Mouse (Mus musculus): ENCODE measurements around the gene Mbnl2. TPM values are rescaled to one million over a fixed set of nuclear protein-coding genes. Genes with fewer than 3 reads are reported as not detected.
A peak's percentile ranks its signal among the peaks of the same experiment; 100 is the strongest.

Mbnl2 gene
- polyA plus RNA-seq, 1 experiment from 2014 or later: 36.4 TPM

DNA sequence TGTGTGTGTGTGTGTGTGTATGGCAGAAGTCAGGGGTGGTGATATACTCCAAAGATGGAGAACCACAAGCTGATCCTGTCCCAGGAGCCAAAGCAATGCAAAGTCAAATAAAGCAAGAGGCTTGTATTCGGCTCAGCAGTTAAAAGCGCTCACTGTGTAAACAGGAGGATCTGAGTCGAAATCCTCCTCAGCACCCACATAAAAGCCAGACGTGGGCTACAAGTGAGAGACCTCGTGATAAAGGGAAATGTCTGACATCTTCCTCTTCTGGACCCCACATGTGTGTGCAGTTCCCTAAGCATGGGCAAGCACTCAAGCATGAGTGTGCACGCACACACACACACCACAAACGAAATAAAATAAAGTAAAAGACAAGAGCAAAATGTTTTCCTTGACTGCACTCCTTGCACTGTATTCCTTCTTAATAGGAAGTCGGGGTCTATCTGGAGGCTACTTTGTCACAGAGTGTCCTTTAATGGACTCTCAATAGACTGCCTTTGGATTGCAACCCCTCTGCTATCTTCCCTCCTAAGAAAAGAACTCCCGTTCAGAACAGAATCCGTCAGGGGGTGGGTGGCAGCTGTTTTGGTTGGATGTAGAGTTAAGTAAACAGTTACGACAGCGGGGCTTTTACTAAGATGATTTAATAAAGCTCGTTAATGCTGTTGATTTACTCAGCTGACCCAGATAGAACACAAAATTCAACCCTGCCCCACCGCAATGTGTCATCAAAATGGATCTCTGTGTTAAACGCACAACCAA lies 18.7 kb upstream of the Mbnl2 start:
- no peaks in the 10 kb centered on the region for H3K36me3 ChIP-seq (ENCODE audit: control insufficient read depth, insufficient read depth, low read length)
- 78% methylated on average over 15 of the region's 15 CpGs for WGBS

DNA sequence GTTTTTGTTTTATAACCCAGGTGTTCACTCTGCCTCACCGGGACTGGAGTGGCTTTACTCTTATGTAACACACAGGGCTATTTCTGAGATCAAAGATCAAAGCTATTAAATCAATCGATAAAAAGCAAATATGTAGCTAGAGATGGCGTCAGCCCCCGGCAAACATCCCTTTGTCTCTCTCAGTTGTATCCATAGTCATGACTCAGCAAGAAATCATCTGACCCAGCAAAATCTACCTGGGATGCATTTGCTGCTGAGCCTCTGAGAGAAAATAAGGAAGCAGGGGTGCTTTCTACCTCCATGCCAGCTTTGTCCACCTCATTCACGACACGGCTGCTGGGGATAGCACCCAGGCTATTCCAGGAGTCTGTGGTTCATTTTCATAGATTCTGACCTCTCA lies 18.0 kb upstream of the Mbnl2 start:
- ATAC-seq (ENCODE audit: low FRiP score): no peak
- H3K27ac ChIP-seq (ENCODE audit: low read depth, low read length): no peak overlapping the region
- no peaks in the 10 kb centered on the region for H3K27me3 ChIP-seq (ENCODE audit: control insufficient read depth, insufficient read depth, low read length)
- no peak overlapping the region for H3K4me2 ChIP-seq
- H3K4me3 ChIP-seq (ENCODE audit: low read depth, low read length): no peak overlapping the region
- no peaks in the 10 kb centered on the region for H3K36me3 ChIP-seq (ENCODE audit: control insufficient read depth, insufficient read depth, low read length)
- whole genome bisulfite sequencing: 88% methylated on average over 6 of the region's 6 CpGs
- peak; percentile 76 for DNase-seq (ENCODE audit: low spot score, missing footprints)
- H3K4me1 ChIP-seq (ENCODE audit: control insufficient read depth, insufficient read depth, low read length): no peaks in the 10 kb centered on the region
- no peaks in the 10 kb centered on the region for H3K9me3 ChIP-seq (ENCODE audit: control insufficient read depth, low read length)
- H3K9ac ChIP-seq (ENCODE audit: low read length): no peak overlapping the region

More for the DNA sequence above, 18.7 kb upstream of the Mbnl2 start:
- ATAC-seq (ENCODE audit: low FRiP score): no peak; the same call in 1 of the 2 replicates
- Histone ChIP-seq H3K27me3 (ENCODE audit: control insufficient read depth, insufficient read depth, low read length) (no peaks in the 10 kb centered on the region), H3K4me3 (ENCODE audit: low read depth, low read length) (no peak overlapping the region), H3K4me2 (no peak overlapping the region), H3K27ac (ENCODE audit: low read depth, low read length) (no peak overlapping the region), H3K9me3 (ENCODE audit: control insufficient read depth, low read length) (no peaks in the 10 kb centered on the region), H3K9ac (ENCODE audit: low read length) (no peak overlapping the region), H3K4me1 (ENCODE audit: control insufficient read depth, insufficient read depth, low read length) (no peaks in the 10 kb centered on the region)
- DNase-seq (ENCODE audit: low spot score, missing footprints): peak; percentile 64

DNA sequence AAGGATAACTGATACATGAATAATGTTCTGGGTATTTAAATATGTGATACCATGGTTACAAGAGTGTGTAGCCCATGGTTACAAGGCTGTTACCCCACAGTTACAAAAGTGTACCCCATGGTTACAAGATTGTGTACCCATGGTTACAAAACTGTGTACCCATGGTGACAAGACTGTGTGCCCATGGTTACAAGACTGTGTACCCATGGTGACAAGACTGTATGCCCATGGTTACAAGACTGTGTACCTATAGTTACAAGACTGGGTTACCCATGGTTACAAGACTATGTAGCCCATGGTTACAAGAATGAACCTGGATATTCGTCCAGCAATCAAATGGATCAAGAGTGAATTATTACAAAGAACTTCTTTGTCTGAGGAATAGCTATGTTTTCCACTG lies 16.0 kb upstream of the Mbnl2 start:
- H3K4me2 ChIP-seq: no peak overlapping the region
- no peak for ATAC-seq (ENCODE audit: low FRiP score)
- H3K4me1 ChIP-seq (ENCODE audit: control insufficient read depth, insufficient read depth, low read length): no peaks in the 10 kb centered on the region
- peak; percentile 85 for DNase-seq (ENCODE audit: low spot score, missing footprints)
- H3K27ac ChIP-seq (ENCODE audit: low read depth, low read length): no peak overlapping the region
- no peaks in the 10 kb centered on the region for H3K27me3 ChIP-seq (ENCODE audit: control insufficient read depth, insufficient read depth, low read length)
- 73% methylated on average over 1 of the region's 1 CpGs for WGBS
- H3K4me3 ChIP-seq (ENCODE audit: low read depth, low read length): no peak overlapping the region
- no peak overlapping the region for H3K9ac ChIP-seq (ENCODE audit: low read length)
- H3K9me3 ChIP-seq (ENCODE audit: control insufficient read depth, low read length): no peaks in the 10 kb centered on the region
- no peaks in the 10 kb centered on the region for H3K36me3 ChIP-seq (ENCODE audit: control insufficient read depth, insufficient read depth, low read length)

DNA sequence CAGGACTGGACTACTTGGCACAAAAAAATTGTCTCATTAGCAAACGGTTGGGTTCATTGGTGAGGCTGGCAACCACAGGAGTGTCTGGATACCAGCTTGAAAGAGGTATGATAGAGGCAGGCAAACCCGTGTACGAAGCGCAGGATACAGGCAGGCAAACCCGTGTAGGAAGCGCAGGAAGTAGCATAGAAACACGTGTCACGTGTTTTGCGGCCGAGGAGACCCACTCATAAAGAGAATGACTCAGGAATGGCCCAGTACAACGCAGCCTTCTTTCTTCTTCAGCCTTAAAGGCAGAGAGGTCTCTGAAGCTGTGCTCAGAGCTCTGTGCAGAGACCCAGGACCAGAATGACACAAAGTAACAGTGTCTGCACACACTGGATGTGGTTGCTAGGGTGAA lies 13.9 kb upstream of the Mbnl2 start:
- H3K27ac ChIP-seq (ENCODE audit: low read depth, low read length): no peak overlapping the region
- H3K9me3 ChIP-seq (ENCODE audit: control insufficient read depth, low read length): no peaks in the 10 kb centered on the region
- H3K4me1 ChIP-seq (ENCODE audit: control insufficient read depth, insufficient read depth, low read length): no peaks in the 10 kb centered on the region
- H3K4me3 ChIP-seq (ENCODE audit: low read depth, low read length): no peak overlapping the region
- WGBS: 93% methylated on average over 11 of the region's 11 CpGs
- H3K4me2 ChIP-seq: no peak overlapping the region
- no peaks in the 10 kb centered on the region for H3K36me3 ChIP-seq (ENCODE audit: control insufficient read depth, insufficient read depth, low read length)
- H3K9ac ChIP-seq (ENCODE audit: low read length): no peak overlapping the region
- no peaks in the 10 kb centered on the region for H3K27me3 ChIP-seq (ENCODE audit: control insufficient read depth, insufficient read depth, low read length)
- no peak for ATAC-seq (ENCODE audit: low FRiP score)
- DNase-seq (ENCODE audit: low spot score, missing footprints): peak; percentile 64

DNA sequence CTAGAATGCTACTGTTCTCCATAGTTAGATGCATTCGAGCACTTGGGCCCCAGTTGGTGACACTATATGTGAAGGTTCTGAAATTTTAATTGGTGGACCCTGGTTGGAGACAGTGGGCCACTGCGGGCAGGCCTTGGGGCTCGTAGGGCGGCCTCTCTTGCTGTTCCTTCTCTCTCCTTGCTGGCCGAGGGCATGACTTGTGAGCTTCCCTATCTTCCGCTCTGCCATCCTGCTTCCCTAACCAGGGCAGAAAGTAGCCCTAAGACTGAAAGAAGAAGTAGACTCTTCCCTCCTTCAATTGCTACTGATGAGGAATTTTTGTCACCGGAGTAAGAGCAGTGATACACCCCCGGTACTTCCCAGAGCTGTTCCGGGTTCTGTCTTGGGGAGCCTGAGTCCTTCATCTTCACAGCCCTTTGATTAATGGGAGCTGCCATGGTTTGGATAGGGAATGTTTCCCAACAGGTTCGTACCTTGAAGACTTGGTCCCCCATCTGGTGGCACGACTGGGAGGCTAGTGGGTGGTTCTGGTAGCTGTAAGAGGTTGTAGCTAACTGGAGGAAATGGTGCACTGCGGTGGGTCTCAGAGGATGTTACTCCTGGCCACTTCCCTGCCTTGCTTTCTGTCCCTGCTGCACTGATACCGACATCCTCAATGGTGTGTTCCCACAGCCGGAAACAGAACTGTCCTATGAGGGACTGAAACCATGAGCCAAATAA lies 12.6 kb upstream of the Mbnl2 start:
- 92% methylated on average over 14 of the region's 14 CpGs for WGBS
- no peaks in the 10 kb centered on the region for H3K36me3 ChIP-seq (ENCODE audit: control insufficient read depth, insufficient read depth, low read length)
- no peak overlapping the region for H3K27ac ChIP-seq (ENCODE audit: low read depth, low read length)
- no peak for ATAC-seq (ENCODE audit: low FRiP score)
- H3K4me2 ChIP-seq: no peak overlapping the region
- peak; percentile 39 for DNase-seq (ENCODE audit: low spot score, missing footprints)
- no peak overlapping the region for H3K9ac ChIP-seq (ENCODE audit: low read length)
- H3K27me3 ChIP-seq (ENCODE audit: control insufficient read depth, insufficient read depth, low read length): no peaks in the 10 kb centered on the region
- no peaks in the 10 kb centered on the region for H3K4me1 ChIP-seq (ENCODE audit: control insufficient read depth, insufficient read depth, low read length)
- H3K4me3 ChIP-seq (ENCODE audit: low read depth, low read length): no peak overlapping the region
- H3K9me3 ChIP-seq (ENCODE audit: control insufficient read depth, low read length): no peaks in the 10 kb centered on the region

DNA sequence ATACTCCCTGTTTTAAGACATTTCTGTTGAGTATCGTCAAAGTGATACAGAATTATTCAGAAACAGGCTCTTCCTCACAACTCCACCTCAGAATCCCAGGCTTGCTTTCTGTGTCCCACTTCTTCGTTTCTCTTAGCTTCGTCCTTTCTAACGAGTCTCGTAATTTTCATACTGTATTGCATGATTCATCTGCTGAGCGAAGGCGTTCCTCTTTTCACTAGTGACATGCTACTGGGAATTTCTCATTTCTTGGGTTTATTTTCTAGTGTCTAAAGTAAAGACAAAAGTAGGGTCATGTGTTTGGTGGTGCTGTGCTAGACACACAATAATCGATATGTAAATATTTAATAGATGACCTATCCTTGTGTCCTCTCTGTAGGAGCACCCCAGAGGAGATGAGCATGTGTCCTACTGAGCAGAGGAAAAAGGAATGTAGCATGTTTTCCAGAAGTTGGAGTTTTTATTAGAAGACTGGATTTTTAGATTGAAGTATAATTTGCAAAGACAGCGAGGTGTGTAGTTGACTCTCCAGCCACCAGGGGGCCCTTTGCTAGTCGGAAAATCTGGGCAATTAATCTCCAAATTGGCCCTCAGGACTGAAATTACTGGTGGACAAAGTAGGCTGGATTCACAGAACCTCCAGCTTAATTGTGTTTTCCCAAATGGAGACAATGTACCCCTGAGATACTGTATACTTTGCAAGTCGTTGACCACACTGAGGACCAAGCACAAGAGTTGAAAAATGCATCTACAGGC lies 11.9 kb upstream of the Mbnl2 start:
- H3K36me3 ChIP-seq (ENCODE audit: control insufficient read depth, insufficient read depth, low read length): no peaks in the 10 kb centered on the region
- H3K4me2 ChIP-seq: no peak overlapping the region
- no peak overlapping the region for H3K4me3 ChIP-seq (ENCODE audit: low read depth, low read length)
- no peaks in the 10 kb centered on the region for H3K27me3 ChIP-seq (ENCODE audit: control insufficient read depth, insufficient read depth, low read length)
- H3K9me3 ChIP-seq (ENCODE audit: control insufficient read depth, low read length): no peaks in the 10 kb centered on the region
- H3K9ac ChIP-seq (ENCODE audit: low read length): no peak overlapping the region
- ATAC-seq (ENCODE audit: low FRiP score) (no peak), DNase-seq (ENCODE audit: low spot score, missing footprints) (peak; percentile 87)
- H3K4me1 ChIP-seq (ENCODE audit: control insufficient read depth, insufficient read depth, low read length): no peaks in the 10 kb centered on the region
- 77% methylated on average over 11 of the region's 11 CpGs for WGBS
- no peak overlapping the region for H3K27ac ChIP-seq (ENCODE audit: low read depth, low read length)

DNA sequence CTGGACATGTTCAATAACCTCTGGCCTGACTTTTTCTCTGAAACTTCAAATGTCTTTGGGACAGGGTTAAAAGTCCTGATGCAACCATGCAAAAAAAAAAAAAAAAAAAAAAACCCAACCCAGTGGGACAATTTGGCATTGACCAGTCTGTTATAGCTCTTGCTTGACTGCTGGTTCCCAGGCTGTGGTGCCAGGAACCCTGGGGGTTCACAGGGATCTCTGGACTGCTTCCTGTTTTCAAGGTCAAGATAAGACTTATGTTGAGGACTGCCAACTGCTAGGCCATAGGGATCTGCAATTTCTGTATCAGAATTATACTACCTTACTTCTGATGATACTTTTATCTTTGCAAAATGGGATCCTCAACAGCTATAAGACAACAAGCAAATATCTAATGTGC lies 9.6 kb upstream of the Mbnl2 start:
- no peak overlapping the region for H3K4me3 ChIP-seq (ENCODE audit: low read depth, low read length)
- no peak overlapping the region for H3K4me2 ChIP-seq
- H3K4me1 ChIP-seq (ENCODE audit: control insufficient read depth, insufficient read depth, low read length): no peaks in the 10 kb centered on the region
- ATAC-seq (ENCODE audit: low FRiP score) (no peak), DNase-seq (ENCODE audit: low spot score, missing footprints) (peak; percentile 26)
- no peak overlapping the region for H3K9ac ChIP-seq (ENCODE audit: low read length)
- no peaks in the 10 kb centered on the region for H3K27me3 ChIP-seq (ENCODE audit: control insufficient read depth, insufficient read depth, low read length)
- H3K27ac ChIP-seq (ENCODE audit: low read depth, low read length): no peak overlapping the region
- no peaks in the 10 kb centered on the region for H3K36me3 ChIP-seq (ENCODE audit: control insufficient read depth, insufficient read depth, low read length)
- no peaks in the 10 kb centered on the region for H3K9me3 ChIP-seq (ENCODE audit: control insufficient read depth, low read length)

DNA sequence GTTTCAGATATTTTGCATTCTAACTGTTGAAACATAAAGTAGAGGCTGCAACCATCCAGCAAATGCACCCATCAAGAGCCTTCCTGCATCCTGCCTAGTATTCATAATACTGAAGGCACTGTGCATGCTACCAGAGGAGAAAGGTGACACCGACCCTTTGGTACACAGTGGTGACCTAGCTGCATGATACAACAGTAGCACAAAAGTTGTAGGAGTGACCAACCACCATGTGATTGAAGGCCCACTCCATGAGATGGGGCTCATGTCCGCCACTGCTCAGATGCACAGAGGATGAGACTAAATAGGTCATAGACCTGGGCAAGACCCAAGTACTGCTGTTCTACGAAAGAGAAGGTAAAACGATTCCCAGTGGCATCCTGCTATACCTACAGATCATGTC lies 8.3 kb upstream of the Mbnl2 start:
- H3K4me1 ChIP-seq (ENCODE audit: control insufficient read depth, insufficient read depth, low read length): no peaks in the 10 kb centered on the region
- H3K27ac ChIP-seq (ENCODE audit: low read depth, low read length): no peak overlapping the region
- no peak overlapping the region for H3K4me2 ChIP-seq
- 90% methylated on average over 4 of the region's 4 CpGs for WGBS
- H3K36me3 ChIP-seq (ENCODE audit: control insufficient read depth, insufficient read depth, low read length): no peaks in the 10 kb centered on the region
- H3K4me3 ChIP-seq (ENCODE audit: low read depth, low read length): no peak overlapping the region
- no peak overlapping the region for H3K9ac ChIP-seq (ENCODE audit: low read length)
- H3K9me3 ChIP-seq (ENCODE audit: control insufficient read depth, low read length): no peaks in the 10 kb centered on the region
- no peaks in the 10 kb centered on the region for H3K27me3 ChIP-seq (ENCODE audit: control insufficient read depth, insufficient read depth, low read length)
- ATAC-seq (ENCODE audit: low FRiP score): no peak
- no peak for DNase-seq (ENCODE audit: low spot score, missing footprints)

DNA sequence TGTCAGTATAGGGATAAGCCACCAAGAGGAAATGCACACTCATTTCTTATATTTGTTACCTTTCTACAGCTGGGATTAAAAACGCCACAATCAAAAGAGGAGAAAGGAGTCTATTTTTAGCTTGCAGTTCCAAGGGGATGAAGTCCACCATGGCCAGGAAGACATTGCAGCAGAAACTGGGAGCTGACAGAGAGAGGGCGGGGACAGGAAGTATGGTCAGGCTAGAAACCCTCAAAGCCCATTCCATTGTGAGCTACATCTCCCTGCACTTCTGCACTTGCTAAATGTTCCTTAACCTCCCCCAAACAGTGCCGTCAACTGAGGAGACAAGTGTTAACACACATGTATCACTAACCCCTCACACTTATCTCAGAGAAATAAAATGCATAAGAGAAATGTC lies 5.4 kb upstream of the Mbnl2 start:
- Histone ChIP-seq H3K4me3 (ENCODE audit: low read depth, low read length) (no peak overlapping the region), H3K9me3 (ENCODE audit: control insufficient read depth, low read length) (no peaks in the 10 kb centered on the region), H3K4me2 (no peak overlapping the region), H3K27me3 (ENCODE audit: control insufficient read depth, insufficient read depth, low read length) (no peaks in the 10 kb centered on the region), H3K4me1 (ENCODE audit: control insufficient read depth, insufficient read depth, low read length) (no peaks in the 10 kb centered on the region), H3K9ac (ENCODE audit: low read length) (no peak overlapping the region), H3K36me3 (ENCODE audit: control insufficient read depth, insufficient read depth, low read length) (no peaks in the 10 kb centered on the region), H3K27ac (ENCODE audit: low read depth, low read length) (no peak overlapping the region)
- DNase-seq (ENCODE audit: low spot score, missing footprints) (peak; percentile 37), ATAC-seq (ENCODE audit: low FRiP score) (no peak)
- 79% methylated on average over 3 of the region's 3 CpGs for whole genome bisulfite sequencing
